Mouse (Mus musculus) CH12.LX (cell line): ENCODE measurements at regions not wholly inside any gene's neighbourhood (a gene's known extent, or its start where the extent isn't known, plus 50 kb on each side); places are given as distances from the start of the nearest gene placed in this dataset.

Experiments
- DNase-seq: peaks from one replicate; pipeline ENCODE4 v3.0.0-alpha.2; 2013; ENCODE audit errors: extremely low read depth
- H3K27ac ChIP-seq: 2 replicates; pipeline ENCODE4 v1.5.1; 2012; ENCODE audit warnings: low read depth, mild to moderate bottlenecking, control low read depth, moderate library complexity; ENCODE audit not compliant: insufficient read depth
- H3K27me3 ChIP-seq: replicated peaks from 2 replicates; pipeline ENCODE3; 2012; ENCODE audit warnings: inconsistent platforms
- H3K36me3 ChIP-seq, 2 experiments: replicated peaks in 1 of 2; 2 replicates each; pipeline versions ENCODE3 to v1.6.1; 2012; ENCODE audit warnings: inconsistent platforms in 1 of 2, low read length in 1 of 2, mild to moderate bottlenecking in 1 of 2, mixed read lengths in 1 of 2, moderate library complexity in 1 of 2; ENCODE audit not compliant: control insufficient read depth in 1 of 2, insufficient read depth in 1 of 2
- H3K4me1 ChIP-seq, 2 experiments: 2 replicates each; pipeline ENCODE4 v1.6.1; 2012; ENCODE audit warnings: inconsistent platforms in 1 of 2, moderate library complexity in 1 of 2; ENCODE audit not compliant: insufficient read depth in 2 of 2, control insufficient read depth in 1 of 2
- H3K4me2 ChIP-seq: 2 replicates; pipeline ENCODE4 v1.6.1; 2012; ENCODE audit warnings: low read depth, mild to moderate bottlenecking, control low read depth; ENCODE audit not compliant: poor library complexity, insufficient read depth, severe bottlenecking
- H3K4me3 ChIP-seq, 3 experiments: fragments of 150-350 bp in 1 of 3; sonication (generic) in 1 of 3; replicated peaks in 1 of 3; 2 replicates each; pipeline versions ENCODE3 to v1.5.1; 2011 to 2012; ENCODE audit warnings: low read depth in 2 of 3, low read length in 2 of 3, mild to moderate bottlenecking in 2 of 3, moderate library complexity in 2 of 3, control low read depth in 1 of 3, improper control_type of control experiment in 1 of 3, inconsistent platforms in 1 of 3, mixed read lengths in 1 of 3; ENCODE audit not compliant: poor library complexity in 1 of 3
- H3K79me2 ChIP-seq: replicated peaks from 2 replicates; pipeline ENCODE4 v1.6.1; 2012; ENCODE audit warnings: mild to moderate bottlenecking, moderate library complexity; ENCODE audit not compliant: control insufficient read depth, poor library complexity, insufficient read depth, severe bottlenecking; ENCODE audit errors: extremely low read depth
- H3K9ac ChIP-seq: 2 replicates; pipeline ENCODE4 v1.6.1; 2012; ENCODE audit warnings: low read depth, mild to moderate bottlenecking, control low read depth, moderate library complexity; ENCODE audit not compliant: insufficient read depth
- H3K9me3 ChIP-seq: replicated peaks from 2 replicates; pipeline ENCODE3; 2012; ENCODE audit warnings: low read length, inconsistent platforms, mixed read lengths
- BHLHE40 ChIP-seq: IDR thresholded peaks from 2 replicates; pipeline ENCODE4 v1.6.1; 2011; ENCODE audit warnings: mild to moderate bottlenecking, low read depth, low read length, improper control_type of control experiment
- CHD2 ChIP-seq: IDR thresholded peaks from 2 replicates; pipeline ENCODE4 v1.6.1; 2011; ENCODE audit warnings: low read length, improper control_type of control experiment
- E2F4 ChIP-seq: IDR thresholded peaks from 2 replicates; pipeline ENCODE4 v1.6.1; 2011; ENCODE audit warnings: low read depth, low read length, improper control_type of control experiment; ENCODE audit not compliant: insufficient replicate concordance
- ELF1 ChIP-seq: IDR thresholded peaks from 2 replicates; pipeline ENCODE4 v1.6.1; 2014; ENCODE audit warnings: low read depth, mild to moderate bottlenecking, inconsistent platforms, low read length, improper control_type of control experiment
- EP300 ChIP-seq: IDR thresholded peaks from 2 replicates; pipeline ENCODE4 v1.6.1; 2011; ENCODE audit warnings: low read length, improper control_type of control experiment
- ETS1 ChIP-seq: conservative IDR thresholded peaks from 2 replicates; pipeline ENCODE4 v1.6.1; 2012; ENCODE audit warnings: low read depth, mild to moderate bottlenecking, inconsistent platforms, low read length, improper control_type of control experiment, moderate library complexity
- GABPA ChIP-seq: IDR thresholded peaks from 2 replicates; pipeline ENCODE4 v1.6.1; 2012; ENCODE audit warnings: low read depth, low read length, improper control_type of control experiment, inconsistent platforms; ENCODE audit not compliant: insufficient replicate concordance
- HCFC1 ChIP-seq: IDR thresholded peaks from 2 replicates; pipeline ENCODE4 v1.6.1; 2012; ENCODE audit warnings: low read depth, mild to moderate bottlenecking, inconsistent platforms, low read length, improper control_type of control experiment
- IRF4 ChIP-seq: IDR thresholded peaks from 2 replicates; pipeline ENCODE4 v1.6.1; 2014; ENCODE audit warnings: low read depth, mild to moderate bottlenecking, inconsistent platforms, low read length, improper control_type of control experiment
- JUND ChIP-seq: conservative IDR thresholded peaks from 2 replicates; pipeline ENCODE4 v1.6.1; 2011; ENCODE audit warnings: low read depth, low read length, improper control_type of control experiment
- KAT2A ChIP-seq: IDR thresholded peaks from 2 replicates; pipeline ENCODE4 v1.6.1; 2012; ENCODE audit warnings: low read length, improper control_type of control experiment, inconsistent platforms; ENCODE audit not compliant: insufficient replicate concordance
- MAFK ChIP-seq: IDR thresholded peaks from 2 replicates; pipeline ENCODE4 v1.6.1; 2011; ENCODE audit warnings: low read length, improper control_type of control experiment; ENCODE audit not compliant: insufficient replicate concordance
- MAX ChIP-seq: IDR thresholded peaks from 2 replicates; pipeline ENCODE4 v1.6.1; 2011; ENCODE audit warnings: low read length, improper control_type of control experiment
- MEF2A ChIP-seq: IDR thresholded peaks from 2 replicates; pipeline ENCODE4 v1.6.1; 2014; ENCODE audit warnings: low read depth, mild to moderate bottlenecking, inconsistent platforms, low read length, improper control_type of control experiment, borderline replicate concordance
- MXI1 ChIP-seq: IDR thresholded peaks from 2 replicates; pipeline ENCODE4 v1.6.1; 2011; ENCODE audit warnings: mild to moderate bottlenecking, low read depth, low read length, improper control_type of control experiment
- MYC ChIP-seq: IDR thresholded peaks from 2 replicates; pipeline ENCODE4 v1.6.1; 2011; ENCODE audit warnings: low read depth, mild to moderate bottlenecking, improper control_type of control experiment, low read length
- NELFE ChIP-seq: IDR thresholded peaks from 2 replicates; pipeline ENCODE4 v1.6.1; 2011; ENCODE audit warnings: low read depth, low read length, improper control_type of control experiment
- NRF1 ChIP-seq: IDR thresholded peaks from 2 replicates; pipeline ENCODE4 v1.6.1; 2014; ENCODE audit warnings: low read depth, mild to moderate bottlenecking, inconsistent platforms, low read length, improper control_type of control experiment, moderate library complexity
- RAD21 ChIP-seq: IDR thresholded peaks from 2 replicates; pipeline ENCODE4 v1.6.1; 2011; ENCODE audit warnings: low read depth, mild to moderate bottlenecking, low read length, improper control_type of control experiment, moderate library complexity
- RCOR1 ChIP-seq: conservative IDR thresholded peaks from 2 replicates; pipeline ENCODE4 v1.6.1; 2012; ENCODE audit warnings: low read depth, mild to moderate bottlenecking, inconsistent platforms, low read length, improper control_type of control experiment
- TBP ChIP-seq: conservative IDR thresholded peaks from 2 replicates; pipeline ENCODE4 v1.6.1; 2011; ENCODE audit warnings: low read depth, low read length, improper control_type of control experiment
- TCF12 ChIP-seq: IDR thresholded peaks from 2 replicates; pipeline ENCODE4 v1.6.1; 2014; ENCODE audit warnings: low read depth, mild to moderate bottlenecking, inconsistent platforms, low read length, improper control_type of control experiment
- UBTF ChIP-seq: IDR thresholded peaks from 2 replicates; pipeline ENCODE4 v1.6.1; 2012; ENCODE audit warnings: low read depth, mild to moderate bottlenecking, inconsistent platforms, low read length, improper control_type of control experiment, moderate library complexity
- USF1 ChIP-seq: IDR thresholded peaks from 2 replicates; pipeline ENCODE4 v1.6.1; 2014; ENCODE audit warnings: low read depth, mild to moderate bottlenecking, inconsistent platforms, low read length, improper control_type of control experiment
- ZKSCAN1 ChIP-seq: IDR thresholded peaks from 2 replicates; pipeline ENCODE4 v1.6.1; 2012; ENCODE audit warnings: low read depth, inconsistent platforms, low read length, improper control_type of control experiment, borderline replicate concordance
- ZMIZ1 ChIP-seq: IDR thresholded peaks from 2 replicates; pipeline ENCODE4 v1.6.1; 2012; ENCODE audit warnings: low read depth, mild to moderate bottlenecking, inconsistent platforms, low read length, improper control_type of control experiment
- dilution Hi-C: fragments of 300-500 bp; cut with MboI; formaldehyde crosslinking; loops from 2 replicates; pipeline ENCODE4 v1.14.3; 2020; ENCODE audit warnings: low sequenced_read_pairs; ENCODE audit not compliant: extremely low pct_unique_long_range_greater_than_20kb, extremely low pct_ligation_motif_present
- in situ Hi-C: fragments of 300-500 bp; cut with MboI; formaldehyde crosslinking; loops from 3 replicates; pipeline ENCODE4 v1.14.3; 2019; ENCODE audit warnings: low sequenced_read_pairs, low pct_ligation_motif_present, low pct_unique_long_range_greater_than_20kb, mixed read lengths

GRCm38 (mm10) chr15:51502058-51502741 lies 2382.5 kb upstream of the Gm7489 start:
- dilution Hi-C loops = no loop called here
- in situ Hi-C loops = no loop called here
- Histone ChIP-seq H3K27me3 (no peaks in the 10 kb centered on the region), H3K4me1 (no peaks in the 10 kb centered on the region), H3K27ac (no peak overlapping the region), H3K9ac (no peak overlapping the region), H3K36me3 (no peaks in the 10 kb centered on the region), H3K9me3 (no peaks in the 10 kb centered on the region), H3K4me2 (no peak overlapping the region), H3K4me3 (no peak overlapping the region), H3K79me2 (no peaks in the 10 kb centered on the region)
- DNase-seq = no peak
- TF ChIP-seq RCOR1 (no peak), ZMIZ1 (no peak), MYC (no peak), GABPA (no peak), UBTF (no peak), MXI1 (no peak), NRF1 (no peak), TBP (no peak), IRF4 (no peak), ELF1 (no peak), RAD21 (no peak), ETS1 (no peak), USF1 (no peak), CHD2 (no peak), BHLHE40 (no peak), HCFC1 (no peak), MAFK (no peak)

- Histone ChIP-seq H3K79me2 (no peaks in the 10 kb centered on the region), H3K4me3 (no peak overlapping the region), H3K9me3 (no peaks in the 10 kb centered on the region), H3K4me2 (no peak overlapping the region), H3K27ac (no peak overlapping the region), H3K36me3 (no peaks in the 10 kb centered on the region), H3K27me3 (no peaks in the 10 kb centered on the region)
- in situ Hi-C loops (no loop called here), dilution Hi-C loops (no loop called here)
- DNase-seq = no peak
- TF ChIP-seq TCF12 (no peak), JUND (no peak), E2F4 (no peak), EP300 (no peak), ZMIZ1 (no peak), USF1 (no peak), KAT2A (no peak), MAX (no peak), MEF2A (no peak), MXI1 (no peak), ZKSCAN1 (no peak), IRF4 (no peak), NELFE (no peak), HCFC1 (no peak)
- TF ChIP-seq, all 38 proteins: peak for 0
- no peak overlapping the region for H3K9ac ChIP-seq
- no peaks in the 10 kb centered on the region for H3K4me1 ChIP-seq
Measured at GRCm38 (mm10) chr15:51502742-51503270, 2381.9 kb upstream of the Gm7489 start.
